Mouse (Mus musculus): ENCODE results near the gene Ackr1. TPM values are rescaled to one million over a fixed set of nuclear protein-coding genes. Genes with fewer than 3 reads are reported as not detected.

Ackr1 gene
- polyA plus RNA-seq (2012; rRNA removed): 79.9 and 83.6 TPM in 2 replicates

DNA sequence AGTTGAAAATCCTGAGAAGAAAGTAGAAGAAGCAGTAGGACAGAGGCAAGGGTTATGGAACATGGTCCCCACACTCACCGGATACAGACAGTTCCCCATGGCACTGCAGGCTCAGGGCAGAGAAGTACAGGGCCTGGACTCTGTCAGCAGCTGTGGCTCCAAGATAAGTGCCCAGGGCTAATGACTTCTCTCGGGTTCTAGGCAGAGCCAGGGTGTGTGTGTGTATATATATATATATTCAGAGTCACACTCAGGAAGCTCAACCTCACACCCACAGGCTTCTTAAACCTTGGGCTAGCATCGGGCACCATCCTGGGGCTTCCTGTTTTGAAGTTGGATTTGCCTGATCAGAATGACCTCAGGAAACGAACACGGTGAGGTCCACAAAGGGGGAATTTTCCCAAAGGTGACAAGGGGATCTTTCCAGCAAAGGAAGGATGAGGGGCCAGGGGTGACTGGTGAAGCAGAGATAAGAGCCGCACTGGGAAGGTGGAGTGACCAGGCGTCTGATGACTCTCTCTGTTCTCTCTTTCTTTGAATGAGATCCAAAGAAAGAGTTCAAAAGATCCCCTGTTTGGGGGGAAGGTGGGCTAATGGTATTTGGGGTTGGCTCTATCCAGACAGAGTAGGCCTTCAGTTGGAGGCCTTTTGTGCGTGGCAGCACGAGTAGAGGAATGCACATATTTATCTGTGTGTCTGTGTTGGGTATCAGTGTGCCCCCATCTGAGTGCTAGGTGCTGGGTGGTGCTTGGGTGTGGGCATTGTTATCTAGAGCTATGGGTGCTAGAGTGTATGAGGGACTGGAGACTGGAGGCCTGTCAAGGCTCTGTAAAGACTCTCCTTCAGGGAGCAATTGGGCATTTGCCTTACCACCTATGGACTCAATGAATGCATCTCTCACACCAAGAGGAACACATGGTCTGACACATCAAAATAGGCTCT, at the start of gene Ackr1:
Ackr1 (minus strand) TSS at position 439 of the 942 bp plus-strand sequence.

DNA sequence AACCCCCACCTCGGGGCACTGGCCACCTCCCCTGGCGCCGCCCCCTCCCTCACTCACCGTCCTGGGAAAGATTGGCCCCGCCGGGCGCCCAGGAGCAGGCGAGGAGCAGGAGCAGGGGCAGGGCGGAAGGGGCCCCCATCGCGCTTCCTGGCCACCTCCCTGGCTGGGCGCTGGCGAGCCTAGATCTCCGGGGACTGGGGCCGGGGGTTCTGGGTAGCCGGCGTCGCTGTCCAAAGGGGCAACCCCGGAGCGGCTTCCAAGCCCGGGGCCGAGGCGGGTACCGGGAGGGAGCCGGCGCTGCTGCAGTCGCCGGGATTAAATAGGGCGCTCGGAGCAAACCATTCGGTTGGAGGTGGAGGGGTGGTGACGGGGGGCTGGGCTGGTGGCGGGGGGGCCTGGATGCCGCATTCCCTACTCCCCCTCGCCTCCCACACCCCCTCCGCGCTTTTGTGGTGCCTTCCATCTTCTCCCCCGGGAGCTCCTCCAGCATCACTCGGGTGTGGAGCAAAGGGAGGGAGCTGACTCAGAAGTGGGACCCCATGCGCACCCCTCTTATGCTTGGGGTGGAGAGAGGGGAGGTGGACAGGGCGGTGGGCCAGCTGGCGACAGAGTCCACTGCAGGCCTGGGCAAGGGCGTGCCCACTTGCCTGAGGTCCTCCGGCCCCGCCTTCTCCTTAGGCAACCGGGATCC, 34.0 kb upstream of the Ackr1 start, which contains the start of gene Cadm3:
Cadm3 (minus strand) TSS at position 340 of the 691 bp plus-strand sequence.

DNA sequence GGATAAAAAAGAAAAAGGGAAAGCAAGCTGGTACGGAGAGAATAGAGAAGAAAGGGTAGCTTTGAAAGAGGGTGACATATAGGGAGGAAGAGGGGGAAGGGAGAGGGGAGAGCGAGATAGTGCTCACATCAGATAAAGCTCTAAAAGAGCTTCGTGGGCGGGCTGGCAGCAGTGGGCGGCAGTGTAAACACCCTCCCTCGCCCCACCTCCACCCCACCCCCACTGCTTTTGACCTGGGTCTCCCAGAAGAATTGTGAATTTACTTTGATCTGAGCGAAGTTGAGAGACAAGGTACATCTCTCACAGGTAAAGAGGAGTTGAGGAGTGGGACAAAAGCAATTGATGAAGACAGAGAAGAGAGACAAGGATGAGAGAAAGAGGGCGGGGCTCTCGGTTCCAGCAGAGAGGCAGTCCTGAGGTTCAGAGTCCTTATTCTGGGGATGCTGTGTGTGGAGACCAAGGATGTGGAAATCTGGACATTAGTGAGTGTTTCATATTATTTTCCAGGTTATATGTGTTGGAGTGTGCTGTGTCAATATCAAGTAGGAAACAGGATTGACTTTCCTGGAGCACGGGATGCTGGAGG, 16.9 kb upstream of the Ackr1 start, which contains the start of gene Aim2:
Aim2 (plus strand) TSS at position 508 of the 586 bp plus-strand sequence.

Other genes with a start within 250 kb of the Ackr1 start
- not detected in 2 replicates for gene Olfr1408, start 196.4 kb downstream of the Ackr1 start, polyA plus RNA-seq (2012; rRNA removed)
- gene Olfr1406, start 143.1 kb downstream of the Ackr1 start, polyA plus RNA-seq (2012; rRNA removed): not detected in 2 replicates
- gene Olfr218, start 135.9 kb downstream of the Ackr1 start, polyA plus RNA-seq (2012; rRNA removed): not detected in 2 replicates
- not detected in 2 replicates for gene Olfr1404, start 121.4 kb downstream of the Ackr1 start, polyA plus RNA-seq (2012; rRNA removed)
- not detected in 2 replicates for gene Fcer1a, start 106.5 kb downstream of the Ackr1 start, polyA plus RNA-seq (2012; rRNA removed)
- gene Olfr418, start 67.7 kb downstream of the Ackr1 start, polyA plus RNA-seq (2012; rRNA removed): not detected in 2 replicates
- gene Mptx2, start 56.0 kb downstream of the Ackr1 start, polyA plus RNA-seq (2012; rRNA removed): not detected in 2 replicates
- 4.6 and 7.3 TPM in 2 replicates for gene Aim2, start 17.1 kb upstream of the Ackr1 start, polyA plus RNA-seq (2012; rRNA removed)
- 211 and 240 TPM in 2 replicates for gene Cadm3, start 33.9 kb upstream of the Ackr1 start, polyA plus RNA-seq (2012; rRNA removed)
- 0.31 and 0.54 TPM in 2 replicates for gene Ifi206, start 157.3 kb upstream of the Ackr1 start, polyA plus RNA-seq (2012; rRNA removed)
- gene Ifi214, start 202.2 kb upstream of the Ackr1 start, polyA plus RNA-seq (2012; rRNA removed): not detected in 2 replicates

All from central nervous system, embryonic 14 days (tissue).